Mouse (Mus musculus): ENCODE measurements around the gene Cebpe. TPM values are rescaled to one million over a fixed set of nuclear protein-coding genes. Genes with fewer than 3 reads are reported as not detected.

The Cebpe gene
- total RNA-seq, 1 experiment, result not detected

DNA sequence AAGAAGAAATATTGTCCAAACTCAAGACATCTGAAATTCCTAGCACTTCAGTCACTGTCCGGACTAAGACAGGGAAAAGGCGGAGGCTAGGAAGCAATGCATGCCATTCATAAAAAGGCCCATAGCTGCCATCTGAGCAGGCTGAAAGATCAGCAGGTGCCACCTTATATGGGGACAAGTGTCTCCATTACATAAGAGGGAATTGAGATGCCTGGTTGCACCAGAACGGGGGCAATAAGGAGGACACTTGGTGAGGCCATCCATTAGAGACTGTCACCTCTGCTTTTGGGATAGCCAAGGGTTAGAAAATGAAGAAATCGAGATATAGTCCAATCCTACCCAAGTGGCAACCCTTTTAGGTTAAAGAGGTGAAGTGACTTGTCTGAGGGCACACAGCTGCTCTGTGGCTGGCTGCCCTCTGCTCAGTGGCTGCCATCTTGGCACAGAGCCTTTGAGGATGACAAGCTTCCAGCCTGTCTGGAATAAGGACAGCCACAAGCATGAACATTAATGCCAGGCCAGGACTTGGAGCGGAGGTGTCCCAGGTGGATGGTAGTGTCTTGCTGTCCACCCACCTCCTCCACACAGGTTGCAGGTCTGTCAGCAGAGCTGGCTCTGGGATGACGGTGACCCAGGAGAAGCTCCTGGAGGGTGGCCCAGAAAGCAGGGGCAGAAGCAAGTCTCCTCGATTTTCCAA is 8.8 kb upstream of the Cebpe start:
- Histone ChIP-seq H3K4me1 (ENCODE audit: control insufficient read depth in 2 of 2, insufficient read depth in 2 of 2, low read length in 2 of 2, poor library complexity in 1 of 2) (no peaks in the 10 kb centered on the region), H3K4me3 (ENCODE audit: insufficient read depth in 1 of 2, low read depth in 1 of 2, low read length in 2 of 2, poor library complexity in 1 of 2, severe bottlenecking in 1 of 2) (no peak overlapping the region), H3K27ac (ENCODE audit: insufficient read depth, low read depth, low read length, poor library complexity, severe bottlenecking) (no peak overlapping the region), H3K36me3 (ENCODE audit: control insufficient read depth, insufficient read depth, low read length, poor library complexity, severe bottlenecking) (no peaks in the 10 kb centered on the region), H3K9ac (ENCODE audit: insufficient read depth, low read depth, low read length, poor library complexity, severe bottlenecking) (no peak overlapping the region), H3K9me3 (ENCODE audit: control insufficient read depth, insufficient read depth, low read depth, low read length) (no peaks in the 10 kb centered on the region)
- DNase-seq (ENCODE audit: low read depth, low spot score), result no peak
- in situ Hi-C loops (cut with MboI; ENCODE audit: low sequenced_read_pairs in 2 of 2, unreplicated experiment in 2 of 2), result no loop called here
- no peak for TF ChIP-seq HCFC1 (IDR thresholded peaks at IDR 0.05; ENCODE audit: borderline replicate concordance, insufficient read depth, low read length)
- TF ChIP-seq ZC3H11A (IDR thresholded peaks at IDR 0.05; ENCODE audit: borderline replicate concordance, low read depth, low read length), result no peak
- no peak for TF ChIP-seq CHD2 (IDR thresholded peaks at IDR 0.05; ENCODE audit: low read depth, low read length)
- TF ChIP-seq ZNF384 (IDR thresholded peaks at IDR 0.05; ENCODE audit: low read depth, low read length), result no peak
- no peak for TF ChIP-seq MAFK (IDR thresholded peaks at IDR 0.05; ENCODE audit: insufficient read depth, low read depth, low read length)

DNA sequence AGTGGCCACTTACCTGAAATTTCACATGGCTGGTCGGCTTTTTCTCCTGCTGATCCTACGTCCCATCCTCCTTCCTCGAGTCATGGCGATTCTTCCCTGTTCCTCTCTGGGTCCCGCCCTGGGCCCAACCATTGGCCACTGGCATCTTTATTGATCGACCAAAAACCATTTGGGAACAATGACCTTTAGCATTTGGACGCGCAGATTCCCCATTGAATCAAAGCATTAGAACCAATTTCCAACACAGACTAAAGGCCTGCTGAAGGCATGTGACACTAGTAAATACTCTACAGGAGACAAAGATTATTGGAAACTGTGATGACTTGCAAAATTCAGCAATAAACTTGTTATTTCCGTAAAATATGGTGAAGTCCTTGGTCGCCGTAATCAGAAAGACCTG is 8.1 kb upstream of the Cebpe start:
- H3K27ac ChIP-seq (ENCODE audit: insufficient read depth, low read depth, low read length, poor library complexity, severe bottlenecking), result no peak overlapping the region
- H3K9ac ChIP-seq (ENCODE audit: insufficient read depth, low read depth, low read length, poor library complexity, severe bottlenecking), result no peak overlapping the region
- no peak overlapping the region for H3K4me3 ChIP-seq (ENCODE audit: insufficient read depth in 1 of 2, low read depth in 1 of 2, low read length in 2 of 2, poor library complexity in 1 of 2, severe bottlenecking in 1 of 2)
- H3K4me1 ChIP-seq (ENCODE audit: control insufficient read depth in 2 of 2, insufficient read depth in 2 of 2, low read length in 2 of 2, poor library complexity in 1 of 2), result no peaks in the 10 kb centered on the region
- in situ Hi-C loops (cut with MboI; ENCODE audit: low sequenced_read_pairs in 2 of 2, unreplicated experiment in 2 of 2), result no loop called here
- TF ChIP-seq CHD2 (IDR thresholded peaks at IDR 0.05; ENCODE audit: low read depth, low read length), result no peak
- no peak for TF ChIP-seq MAFK (IDR thresholded peaks at IDR 0.05; ENCODE audit: insufficient read depth, low read depth, low read length)
- TF ChIP-seq ZC3H11A (IDR thresholded peaks at IDR 0.05; ENCODE audit: borderline replicate concordance, low read depth, low read length), result no peak
- no peak for TF ChIP-seq HCFC1 (IDR thresholded peaks at IDR 0.05; ENCODE audit: borderline replicate concordance, insufficient read depth, low read length)
- TF ChIP-seq ZNF384 (IDR thresholded peaks at IDR 0.05; ENCODE audit: low read depth, low read length), result no peak
- no peak for DNase-seq (ENCODE audit: low read depth, low spot score)
- H3K36me3 ChIP-seq (ENCODE audit: control insufficient read depth, insufficient read depth, low read length, poor library complexity, severe bottlenecking), result no peaks in the 10 kb centered on the region
- no peaks in the 10 kb centered on the region for H3K9me3 ChIP-seq (ENCODE audit: control insufficient read depth, insufficient read depth, low read depth, low read length)

DNA sequence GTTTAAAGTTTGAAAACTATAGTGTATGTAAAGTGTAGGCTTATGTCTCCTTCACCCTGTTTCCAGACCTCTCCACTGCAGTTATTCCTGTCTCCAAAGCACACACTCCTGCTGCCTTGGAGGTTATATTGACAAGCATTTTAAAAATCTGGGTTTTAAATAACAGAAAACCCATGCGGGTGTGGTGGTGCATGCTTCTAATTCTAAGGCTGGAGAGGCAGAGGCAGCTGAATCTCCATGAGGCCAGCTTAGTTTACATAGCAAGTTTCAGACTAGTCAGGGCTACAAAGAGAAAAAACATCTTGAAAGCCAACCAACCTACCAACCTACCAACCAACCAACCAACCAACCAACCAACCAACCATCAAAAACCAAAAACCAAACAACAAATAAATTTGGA is 3.4 kb upstream of the Cebpe start:
- no peak for TF ChIP-seq MAFK (IDR thresholded peaks at IDR 0.05; ENCODE audit: insufficient read depth, low read depth, low read length)
- no peak for TF ChIP-seq ZC3H11A (IDR thresholded peaks at IDR 0.05; ENCODE audit: borderline replicate concordance, low read depth, low read length)
- no peak for TF ChIP-seq HCFC1 (IDR thresholded peaks at IDR 0.05; ENCODE audit: borderline replicate concordance, insufficient read depth, low read length)
- no peak for TF ChIP-seq ZNF384 (IDR thresholded peaks at IDR 0.05; ENCODE audit: low read depth, low read length)
- no peak for TF ChIP-seq CHD2 (IDR thresholded peaks at IDR 0.05; ENCODE audit: low read depth, low read length)
- Histone ChIP-seq H3K9ac (ENCODE audit: insufficient read depth, low read depth, low read length, poor library complexity, severe bottlenecking) (no peak overlapping the region), H3K9me3 (ENCODE audit: control insufficient read depth, insufficient read depth, low read depth, low read length) (no peaks in the 10 kb centered on the region), H3K36me3 (ENCODE audit: control insufficient read depth, insufficient read depth, low read length, poor library complexity, severe bottlenecking) (no peaks in the 10 kb centered on the region), H3K4me1 (ENCODE audit: control insufficient read depth in 2 of 2, insufficient read depth in 2 of 2, low read length in 2 of 2, poor library complexity in 1 of 2) (peaks cover 0 to 7% of the 10 kb centered on the region in 2 experiments; a peak in 1 of 4 replicates), H3K4me3 (ENCODE audit: insufficient read depth in 1 of 2, low read depth in 1 of 2, low read length in 2 of 2, poor library complexity in 1 of 2, severe bottlenecking in 1 of 2) (no peak overlapping the region), H3K27ac (ENCODE audit: insufficient read depth, low read depth, low read length, poor library complexity, severe bottlenecking) (no peak overlapping the region)
- in situ Hi-C loops (cut with MboI; ENCODE audit: low sequenced_read_pairs in 2 of 2, unreplicated experiment in 2 of 2), result loop anchor here (5.0 to 10.0 kb wide), 2 partner anchors 67 to 69 kb away; partner anchors contain the start of gene Slc7a8 (in 2 of the 2)
- DNase-seq (ENCODE audit: low read depth, low spot score), result no peak

DNA sequence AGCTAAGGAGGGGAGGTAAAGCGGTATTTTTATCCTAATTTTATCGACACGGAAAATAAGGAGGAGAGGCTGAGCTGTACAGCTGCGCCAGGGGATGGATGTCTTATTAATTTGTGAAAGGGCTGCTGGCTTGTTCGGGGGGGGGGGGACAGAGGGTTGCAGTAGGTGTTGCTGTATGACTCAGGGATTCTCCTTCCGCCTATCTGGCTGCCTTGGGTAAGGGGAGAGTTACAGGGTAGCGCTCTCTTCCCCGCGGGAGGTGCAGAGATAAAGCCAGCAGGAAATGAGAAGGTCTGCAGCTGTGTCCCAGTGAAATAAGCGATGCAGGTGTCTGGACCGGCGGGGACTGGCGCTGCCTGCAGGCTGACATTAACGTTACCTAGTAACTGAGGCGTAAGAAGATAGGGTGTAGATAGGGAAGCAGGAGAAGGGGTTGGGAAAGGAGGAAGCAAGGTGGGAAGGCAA is 2.7 kb upstream of the Cebpe start:
- peak; percentile 42 for DNase-seq (ENCODE audit: low read depth, low spot score)
- in situ Hi-C loops (cut with MboI; ENCODE audit: low sequenced_read_pairs in 2 of 2, unreplicated experiment in 2 of 2), result loop anchor here (5.0 to 10.0 kb wide), 2 partner anchors 68 to 70 kb away; partner anchors contain the start of gene Slc7a8 (in 2 of the 2)
- Histone ChIP-seq H3K4me3 (ENCODE audit: insufficient read depth in 1 of 2, low read depth in 1 of 2, low read length in 2 of 2, poor library complexity in 1 of 2, severe bottlenecking in 1 of 2) (peak overlapping the region; percentile 23 to 41; a peak in 3 of 4 replicates), H3K36me3 (ENCODE audit: control insufficient read depth, insufficient read depth, low read length, poor library complexity, severe bottlenecking) (no peaks in the 10 kb centered on the region), H3K9me3 (ENCODE audit: control insufficient read depth, insufficient read depth, low read depth, low read length) (no peaks in the 10 kb centered on the region), H3K4me1 (ENCODE audit: control insufficient read depth in 2 of 2, insufficient read depth in 2 of 2, low read length in 2 of 2, poor library complexity in 1 of 2) (peaks cover 0 to 7% of the 10 kb centered on the region in 2 experiments; a peak in 1 of 4 replicates), H3K9ac (ENCODE audit: insufficient read depth, low read depth, low read length, poor library complexity, severe bottlenecking) (0 out of 2 replicates have a peak overlapping the region, but pooled peaks have one; percentile 27), H3K27ac (ENCODE audit: insufficient read depth, low read depth, low read length, poor library complexity, severe bottlenecking) (no peak overlapping the region)
- TF ChIP-seq CHD2 (IDR thresholded peaks at IDR 0.05; ENCODE audit: low read depth, low read length) (no peak), ZC3H11A (IDR thresholded peaks at IDR 0.05; ENCODE audit: borderline replicate concordance, low read depth, low read length) (no peak), HCFC1 (IDR thresholded peaks at IDR 0.05; ENCODE audit: borderline replicate concordance, insufficient read depth, low read length) (no peak), MAFK (IDR thresholded peaks at IDR 0.05; ENCODE audit: insufficient read depth, low read depth, low read length) (no peak), ZNF384 (IDR thresholded peaks at IDR 0.05; ENCODE audit: low read depth, low read length) (no peak)
